ENCODE assay signal across 8 mouse cellular contexts in the genomic region with DNA sequence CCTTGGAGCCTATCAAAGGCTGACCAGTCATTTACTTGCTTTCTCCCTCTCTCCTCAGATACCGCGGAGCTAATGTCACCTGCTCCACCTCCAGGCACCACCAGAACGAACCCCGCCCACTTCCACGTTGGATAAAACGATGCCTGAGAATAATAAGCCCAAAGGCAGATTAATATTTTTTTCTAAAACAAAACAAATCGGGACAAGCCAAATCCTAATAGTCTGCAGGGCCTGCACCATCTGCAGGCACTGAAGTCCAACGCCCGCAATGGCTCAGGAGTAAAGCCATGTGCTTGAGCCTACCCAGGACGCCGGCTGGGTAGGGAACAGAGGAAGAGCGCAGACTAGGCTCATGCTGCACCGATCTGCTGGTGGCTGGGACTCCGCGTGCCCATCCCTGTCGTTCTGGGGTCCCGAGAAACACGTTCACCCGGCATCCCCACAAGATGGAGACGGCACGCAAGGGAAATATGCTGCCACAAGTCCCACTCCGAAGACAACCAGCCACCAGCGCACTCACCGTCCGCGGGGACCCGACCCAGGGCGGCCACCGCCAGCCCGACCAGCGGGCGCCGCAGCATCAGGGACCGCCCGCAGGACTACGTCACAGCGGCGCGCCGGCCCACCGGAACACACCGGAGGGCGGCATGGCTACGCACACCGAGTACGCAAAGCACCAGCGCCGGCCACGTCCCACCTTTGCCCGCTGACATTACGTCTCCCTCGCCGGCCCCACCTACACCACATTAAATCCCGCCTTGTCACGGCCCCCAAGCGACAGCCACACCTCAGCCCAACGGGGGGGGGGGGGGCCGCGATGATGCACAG. TPM values are rescaled to one million over a fixed set of nuclear protein-coding genes. Genes with fewer than 3 reads are reported as not detected.
DNase-seq lines count a peak whose midpoint lies in the region; ATAC-seq and TF ChIP-seq lines count a peak whose summit lies in the region.

No protein-coding gene starts in this region.

- peak overlapping the region; percentile 88 for H3K4me3 ChIP-seq in gastrocnemius, adult 2 months
- H3K4me3 ChIP-seq in hindbrain, postnatal 0 days (ENCODE audit: low read length): peak overlapping the region; percentile 74

- H3K27ac ChIP-seq in gastrocnemius, adult 2 months: peak overlapping the region; percentile 95
- peak overlapping the region; percentile 93 for H3K27ac ChIP-seq in hindbrain, postnatal 0 days

- ATAC-seq in activated CD4-positive, CD25-positive, alpha-beta regulatory T cell, adult 4 months: peak; percentile 91
- ATAC-seq in common myeloid progenitor, adult 5-6 weeks (replicated peaks; ENCODE audit: low read depth, poor library complexity, severe bottlenecking): peak; percentile 94
- ATAC-seq in hindbrain, postnatal 0 days: peak; percentile 95
- peak; percentile 95 for ATAC-seq in megakaryocyte, adult 5-6 weeks (ENCODE audit: poor library complexity, severe bottlenecking)

- H3K4me2 ChIP-seq in hindbrain, postnatal 0 days (ENCODE audit: low read depth, low read length): peak overlapping the region; percentile 76

- no peaks in the 10 kb centered on the region for H3K9me3 ChIP-seq in hindbrain, postnatal 0 days (ENCODE audit: low read length)

- TF ChIP-seq CTCF in gastrocnemius, adult 2 months (IDR thresholded peaks at IDR 0.05): no peak
- 0 out of 2 replicates have a peak, but pooled peaks have one; percentile 8 for TF ChIP-seq CTCF in hindbrain, postnatal 0 days (IDR thresholded peaks at IDR 0.05; ENCODE audit: low read depth)

- no peaks in the 10 kb centered on the region for H3K36me3 ChIP-seq in hindbrain, postnatal 0 days (ENCODE audit: insufficient read depth, low read length)

- intact Hi-C loops in gastrocnemius, adult 2 months (cut with DNase I): loop anchor here (10.0 kb wide), 1 partner anchor 217 kb away; a partner anchor contains a TSS

- no peaks in the 10 kb centered on the region for H3K27me3 ChIP-seq in hindbrain, postnatal 0 days (ENCODE audit: insufficient read depth, low read length)

- WGBS in hindbrain, postnatal 0 days: under 1% methylated on average over 51 of the region's 59 CpGs

- H3K9ac ChIP-seq in hindbrain, postnatal 0 days (replicated peaks; ENCODE audit: low read length): peak overlapping the region; percentile 69

- peaks cover 4% of the 10 kb centered on the region; the same call in 1 of the 2 replicates for H3K4me1 ChIP-seq in hindbrain, postnatal 0 days (ENCODE audit: insufficient read depth, low read length)

- peak; percentile 95 for DNase-seq in gastrocnemius, adult 2 months
- peak; percentile 94 for DNase-seq in hindbrain, postnatal 0 days (ENCODE audit: low spot score)
- peak; percentile 78 to 94 for DNase-seq in left cerebral cortex, adult 8-10 months (ENCODE audit: low spot score in 2 of 2)
- peak; percentile 95 for DNase-seq in right cerebral cortex, adult 18-20 months
- DNase-seq in urinary bladder, adult 2 months (ENCODE audit: low spot score): peak; percentile 91

RNA-seq across cellular contexts. Expression of a gene that starts 0.6 kb away (rescaled TPM):
- polyA plus RNA-seq in activated CD4-positive, CD25-positive, alpha-beta regulatory T cell, adult 4 months (2017; shearing (Covaris generic)): 10 to 100 TPM; 60.2 to 63.5 TPM
- total RNA-seq in common myeloid progenitor, adult 5-6 weeks (2017): 26.8 and 36.6 TPM in 2 replicates
- total RNA-seq in gastrocnemius, adult 2 months (2021): 10 to 100 TPM; 25.4 to 28.7 TPM
- total RNA-seq in hindbrain, postnatal 0 days (2014; rRNA removed): 124 TPM in 2 replicates
- polyA plus RNA-seq in hindbrain, postnatal 0 days (2015; fragmentation: Nextera tagmentation; extraction: Ambion mirVana): 258 and 271 TPM in 2 replicates
- total RNA-seq in left cerebral cortex, adult 8-10 months (2022): 100 to 1,000 TPM; 137 to 150 (median 141) TPM
- total RNA-seq in megakaryocyte, adult 5-6 weeks (2015): 20.6 and 25.1 TPM in 2 replicates
- 13.8 and 20.1 TPM in 2 replicates for total RNA-seq in megakaryocyte, adult 5-6 weeks (2017)
- polyA plus RNA-seq in urinary bladder, adult 2 months (2012; rRNA removed): 99.0 and 118 TPM in 2 replicates

RNA-seq across cellular contexts. Expression of a gene that starts 8.4 kb away (rescaled TPM):
- polyA plus RNA-seq in activated CD4-positive, CD25-positive, alpha-beta regulatory T cell, adult 4 months (2017; shearing (Covaris generic)): not detected
- not detected in 2 replicates for total RNA-seq in common myeloid progenitor, adult 5-6 weeks (2017)
- under 1 TPM; 0.10 to 0.20 TPM for total RNA-seq in gastrocnemius, adult 2 months (2021)
- 2.3 and 3.2 TPM in 2 replicates for total RNA-seq in hindbrain, postnatal 0 days (2014; rRNA removed)
- 0.38 and 0.76 TPM in 2 replicates for polyA plus RNA-seq in hindbrain, postnatal 0 days (2015; fragmentation: Nextera tagmentation; extraction: Ambion mirVana)
- 10 to 100 TPM; 13.7 to 17.5 (median 16.0) TPM for total RNA-seq in left cerebral cortex, adult 8-10 months (2022)
- not detected in 2 replicates for total RNA-seq in megakaryocyte, adult 5-6 weeks (2015)
- total RNA-seq in megakaryocyte, adult 5-6 weeks (2017): not detected in 2 replicates
- polyA plus RNA-seq in urinary bladder, adult 2 months (2012; rRNA removed): 8.9 and 9.5 TPM in 2 replicates

RNA-seq across cellular contexts. Expression of a gene that starts 10.8 kb away (rescaled TPM):
- polyA plus RNA-seq in activated CD4-positive, CD25-positive, alpha-beta regulatory T cell, adult 4 months (2017; shearing (Covaris generic)): 10 to 100 TPM; 49.4 to 50.0 TPM
- total RNA-seq in common myeloid progenitor, adult 5-6 weeks (2017): 49.7 and 68.8 TPM in 2 replicates
- total RNA-seq in gastrocnemius, adult 2 months (2021): 10 to 100 TPM; 49.7 to 71.0 TPM
- 88.3 and 90.6 TPM in 2 replicates for total RNA-seq in hindbrain, postnatal 0 days (2014; rRNA removed)
- 119 and 123 TPM in 2 replicates for polyA plus RNA-seq in hindbrain, postnatal 0 days (2015; fragmentation: Nextera tagmentation; extraction: Ambion mirVana)
- total RNA-seq in left cerebral cortex, adult 8-10 months (2022): 10 to 100 TPM; 35.4 to 42.3 (median 39.2) TPM
- 14.7 and 17.6 TPM in 2 replicates for total RNA-seq in megakaryocyte, adult 5-6 weeks (2015)
- 35.3 and 36.2 TPM in 2 replicates for total RNA-seq in megakaryocyte, adult 5-6 weeks (2017)
- polyA plus RNA-seq in urinary bladder, adult 2 months (2012; rRNA removed): 35.2 and 35.4 TPM in 2 replicates

RNA-seq across cellular contexts. Expression of a gene that starts 16.7 kb away (rescaled TPM):
- polyA plus RNA-seq in activated CD4-positive, CD25-positive, alpha-beta regulatory T cell, adult 4 months (2017; shearing (Covaris generic)): 10 to 100 TPM; 17.5 to 18.7 TPM
- 16.6 and 18.6 TPM in 2 replicates for total RNA-seq in common myeloid progenitor, adult 5-6 weeks (2017)
- 1 to 10 TPM; 2.6 to 3.0 TPM for total RNA-seq in gastrocnemius, adult 2 months (2021)
- 4.3 and 4.7 TPM in 2 replicates for total RNA-seq in hindbrain, postnatal 0 days (2014; rRNA removed)
- polyA plus RNA-seq in hindbrain, postnatal 0 days (2015; fragmentation: Nextera tagmentation; extraction: Ambion mirVana): 24.8 and 29.2 TPM in 2 replicates
- 10 to 100 TPM; 19.1 to 24.6 (median 20.4) TPM for total RNA-seq in left cerebral cortex, adult 8-10 months (2022)
- total RNA-seq in megakaryocyte, adult 5-6 weeks (2015): 8.3 and 8.6 TPM in 2 replicates
- total RNA-seq in megakaryocyte, adult 5-6 weeks (2017): 7.2 and 8.7 TPM in 2 replicates
- polyA plus RNA-seq in urinary bladder, adult 2 months (2012; rRNA removed): 23.8 and 26.1 TPM in 2 replicates

RNA-seq across cellular contexts. Expression of a gene that starts 27.9 kb away (rescaled TPM):
- polyA plus RNA-seq in activated CD4-positive, CD25-positive, alpha-beta regulatory T cell, adult 4 months (2017; shearing (Covaris generic)): 1 to 10 TPM; 1.3 to 1.8 TPM
- total RNA-seq in common myeloid progenitor, adult 5-6 weeks (2017): 3.3 and 6.1 TPM in 2 replicates
- 1 to 10 TPM; 6.7 to 9.3 TPM for total RNA-seq in gastrocnemius, adult 2 months (2021)
- 13.3 and 14.8 TPM in 2 replicates for total RNA-seq in hindbrain, postnatal 0 days (2014; rRNA removed)
- polyA plus RNA-seq in hindbrain, postnatal 0 days (2015; fragmentation: Nextera tagmentation; extraction: Ambion mirVana): 9.3 and 10.7 TPM in 2 replicates
- total RNA-seq in left cerebral cortex, adult 8-10 months (2022): 1 to 10 TPM; 6.4 to 7.9 (median 7.1) TPM
- 0.71 and 1.2 TPM in 2 replicates for total RNA-seq in megakaryocyte, adult 5-6 weeks (2015)
- 1.1 and 2.4 TPM in 2 replicates for total RNA-seq in megakaryocyte, adult 5-6 weeks (2017)
- 3.8 and 4.0 TPM in 2 replicates for polyA plus RNA-seq in urinary bladder, adult 2 months (2012; rRNA removed)

Comparison
In these comparisons a context has a peak if more than half of its experiments do, and no peak if none do; other contexts are left out.
1. Peak in every context shown above with its lines: DNase-seq, ATAC-seq, H3K4me3 ChIP-seq and H3K27ac ChIP-seq.